Mouse (Mus musculus) forebrain, embryonic 15.5 days (tissue): ENCODE data around the gene Il10rb. TPM values are rescaled to one million over a fixed set of nuclear protein-coding genes. Genes with fewer than 3 reads are reported as not detected.
"Not testable (repeated sequence)": the region's sequence is repeated elsewhere in the genome, so short reads cannot be mapped to it uniquely, and the experiment has no call there.

Experiments
- ATAC-seq: fragments of 200-750 bp; cut with Nextera tagmentation; replicated peaks from 2 replicates; pipeline ENCODE4 v1.8.0; 2017; ENCODE audit warnings: mild to moderate bottlenecking, moderate TSS enrichment, moderate library complexity
- H3K27ac ChIP-seq: fragments of 300-500 bp; sonication (generic); replicated peaks from 2 replicates; pipeline ENCODE4 v1.5.1; 2015; ENCODE audit warnings: mild to moderate bottlenecking, inconsistent platforms
- H3K27me3 ChIP-seq: fragments of 300-500 bp; sonication (generic); 2 replicates; pipeline ENCODE4 v1.6.1; 2015; ENCODE audit warnings: inconsistent platforms
- H3K36me3 ChIP-seq: fragments of 300-500 bp; sonication (generic); 2 replicates; pipeline ENCODE4 v1.6.1; 2015; ENCODE audit warnings: mild to moderate bottlenecking, inconsistent platforms
- H3K4me1 ChIP-seq: fragments of 300-500 bp; sonication (generic); 2 replicates; pipeline ENCODE4 v1.6.1; 2015; ENCODE audit warnings: inconsistent platforms
- H3K4me2 ChIP-seq: fragments of 300-500 bp; sonication (generic); replicated peaks from 2 replicates; pipeline ENCODE4 v1.6.1; 2015; ENCODE audit warnings: mild to moderate bottlenecking, inconsistent platforms
- H3K4me3 ChIP-seq: fragments of 300-500 bp; sonication (generic); 2 replicates; pipeline ENCODE4 v1.5.1; 2015; ENCODE audit warnings: mild to moderate bottlenecking, inconsistent platforms
- H3K9ac ChIP-seq: fragments of 300-500 bp; sonication (generic); replicated peaks from 2 replicates; pipeline ENCODE4 v1.6.1; 2015; ENCODE audit warnings: mild to moderate bottlenecking, inconsistent platforms
- H3K9me3 ChIP-seq: fragments of 300-500 bp; sonication (generic); 2 replicates; pipeline ENCODE4 v1.6.1; 2016; ENCODE audit warnings: inconsistent platforms
- WGBS: fragments of 180-500 bp; shearing (Covaris S2); methylation state at CpG from one replicate; pipeline ENCODE4 v1.1.7; 2015; ENCODE audit warnings: mixed read lengths; 5-methylcytosine and 5-hydroxymethylcytosine counted together
- polyA plus RNA-seq: library from polyadenylated mRNA; unstranded; fragments of >200 nt; fragmentation: Nextera tagmentation; extraction: Ambion mirVana; gene quantifications from 2 replicates; pipeline ENCODE4 v1.2.1, GENCODE M21; 2015

Gene Il10rb
- polyA plus RNA-seq, 1 experiment from 2014 or later, result 7.7 TPM

- Histone ChIP-seq H3K36me3 (no peaks in the 10 kb centered on the region), H3K27me3 (no peaks in the 10 kb centered on the region), H3K4me2 (no peak overlapping the region), H3K9ac (no peak overlapping the region), H3K4me1 (no peaks in the 10 kb centered on the region), H3K4me3 (no peak overlapping the region), H3K9me3 (no peaks in the 10 kb centered on the region), H3K27ac (no peak overlapping the region)
- ATAC-seq, result no peak
- 84% methylated on average over 5 of the region's 5 CpGs for WGBS
Measured at GRCm38 (mm10) chr16:91427461-91427860, 21.5 kb downstream of the Il10rb start.

DNA sequence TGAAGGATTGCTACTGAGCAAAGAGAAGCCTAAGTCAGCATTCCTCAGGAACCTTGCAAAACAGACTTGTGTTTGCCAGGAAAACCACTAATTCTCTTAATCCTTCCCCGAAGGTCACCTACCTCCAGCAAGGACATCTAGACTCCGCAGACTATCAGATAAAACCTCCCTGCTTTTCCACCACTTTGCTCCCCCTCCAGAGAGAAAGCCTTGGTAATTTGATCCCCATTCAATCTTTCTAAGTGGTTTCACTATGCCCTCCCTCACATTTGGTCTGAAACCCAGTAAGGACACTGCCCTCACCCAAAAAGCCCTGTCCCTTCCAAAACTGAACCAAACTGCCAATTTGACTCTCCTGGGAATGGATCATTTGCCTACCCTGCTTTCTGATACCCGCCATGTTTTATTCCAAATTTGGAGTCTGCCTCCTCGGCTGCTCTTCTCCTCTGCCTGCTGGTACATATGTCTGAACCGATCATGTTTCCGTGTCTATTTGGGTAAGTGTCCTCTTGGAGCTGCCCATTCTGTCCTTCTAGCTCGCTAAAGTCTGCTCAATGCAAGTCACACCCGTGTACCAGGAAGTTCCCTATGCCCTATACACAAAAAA is 22.4 kb downstream of the Il10rb start:
- H3K4me2 ChIP-seq, result no peak overlapping the region

GRCm38 (mm10) chr16:91432720-91433328 is 26.9 kb downstream of the Il10rb start:
- Histone ChIP-seq H3K9ac (no peak overlapping the region), H3K4me3 (no peak overlapping the region), H3K36me3 (no peaks in the 10 kb centered on the region), H3K4me1 (no peaks in the 10 kb centered on the region), H3K9me3 (no peaks in the 10 kb centered on the region), H3K27ac (no peak overlapping the region), H3K27me3 (no peaks in the 10 kb centered on the region), H3K4me2 (no peak overlapping the region)
- ATAC-seq, result no peak
- 36% methylated on average over 5 of the region's 5 CpGs for WGBS

More for the DNA sequence above, 22.4 kb downstream of the Il10rb start:
- no peak overlapping the region for H3K27ac ChIP-seq
- ATAC-seq, result no peak
- no peaks in the 10 kb centered on the region for H3K36me3 ChIP-seq
- no peak overlapping the region for H3K4me3 ChIP-seq
- H3K27me3 ChIP-seq, result no peaks in the 10 kb centered on the region
- no peaks in the 10 kb centered on the region for H3K4me1 ChIP-seq
- H3K9ac ChIP-seq, result no peak overlapping the region
- H3K9me3 ChIP-seq, result no peaks in the 10 kb centered on the region
- 84% methylated on average over 8 of the region's 8 CpGs for WGBS

DNA sequence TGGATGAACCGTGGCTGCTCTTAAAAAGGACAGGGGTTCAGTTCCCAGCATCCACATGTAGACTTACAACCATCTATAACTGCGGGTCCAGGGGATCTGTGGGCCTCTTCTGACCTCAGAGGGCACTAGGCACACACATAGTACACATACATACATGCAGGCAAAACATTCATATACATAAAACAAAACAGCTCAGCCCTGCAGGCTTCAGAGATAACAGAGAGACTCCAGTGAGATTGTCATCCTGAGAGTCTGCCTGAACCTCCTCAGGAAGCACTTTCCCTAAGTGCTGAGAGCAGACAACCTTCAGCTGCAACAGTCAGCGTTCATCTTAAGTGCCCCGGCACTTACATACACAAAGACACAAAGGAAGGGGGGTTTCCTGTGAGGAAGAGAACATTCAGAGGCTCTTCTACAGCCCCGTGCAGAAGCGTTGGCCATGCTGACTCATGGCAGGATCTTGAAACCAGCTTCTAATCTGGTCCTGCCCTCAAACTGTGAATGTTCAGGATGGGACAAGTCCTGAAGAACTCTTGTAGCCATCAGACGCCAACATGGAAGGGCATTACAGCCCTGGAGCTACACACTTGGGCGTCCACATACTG is 27.5 kb downstream of the Il10rb start:
- H3K9ac ChIP-seq, result no peak overlapping the region
- no peak overlapping the region for H3K4me2 ChIP-seq
- H3K9me3 ChIP-seq, result no peaks in the 10 kb centered on the region
- H3K4me1 ChIP-seq, result no peaks in the 10 kb centered on the region
- no peaks in the 10 kb centered on the region for H3K27me3 ChIP-seq
- no peak overlapping the region for H3K4me3 ChIP-seq
- no peak for ATAC-seq
- no peaks in the 10 kb centered on the region for H3K36me3 ChIP-seq
- H3K27ac ChIP-seq, result no peak overlapping the region
- WGBS, result 66% methylated on average over 8 of the region's 8 CpGs

DNA sequence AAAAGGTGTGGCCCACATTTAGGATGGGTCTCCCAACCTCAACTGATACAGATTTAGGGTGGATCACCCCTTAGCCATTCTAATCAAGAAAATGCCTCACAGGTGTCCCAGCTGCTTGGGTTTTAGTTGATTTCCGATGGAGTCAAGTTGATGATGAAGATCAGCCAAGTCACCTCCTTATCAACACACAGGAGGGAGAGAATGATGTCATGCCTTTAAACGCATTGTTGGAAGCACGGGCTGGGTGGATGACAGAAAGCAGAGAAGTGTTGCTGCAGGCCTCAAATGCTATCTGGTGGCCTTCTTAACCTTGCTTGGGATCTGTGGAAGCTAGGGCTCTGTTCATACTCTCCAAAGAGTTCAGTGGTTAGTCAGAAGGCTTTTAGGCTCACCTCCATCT is 28.2 kb downstream of the Il10rb start:
- H3K27me3 ChIP-seq, result no peaks in the 10 kb centered on the region
- no peak overlapping the region for H3K4me3 ChIP-seq
- 92% methylated on average over 3 of the region's 3 CpGs for WGBS
- H3K4me1 ChIP-seq, result no peaks in the 10 kb centered on the region
- H3K36me3 ChIP-seq, result no peaks in the 10 kb centered on the region
- H3K9me3 ChIP-seq, result no peaks in the 10 kb centered on the region
- no peak overlapping the region for H3K4me2 ChIP-seq
- H3K27ac ChIP-seq, result no peak overlapping the region
- no peak overlapping the region for H3K9ac ChIP-seq
- ATAC-seq, result no peak

DNA sequence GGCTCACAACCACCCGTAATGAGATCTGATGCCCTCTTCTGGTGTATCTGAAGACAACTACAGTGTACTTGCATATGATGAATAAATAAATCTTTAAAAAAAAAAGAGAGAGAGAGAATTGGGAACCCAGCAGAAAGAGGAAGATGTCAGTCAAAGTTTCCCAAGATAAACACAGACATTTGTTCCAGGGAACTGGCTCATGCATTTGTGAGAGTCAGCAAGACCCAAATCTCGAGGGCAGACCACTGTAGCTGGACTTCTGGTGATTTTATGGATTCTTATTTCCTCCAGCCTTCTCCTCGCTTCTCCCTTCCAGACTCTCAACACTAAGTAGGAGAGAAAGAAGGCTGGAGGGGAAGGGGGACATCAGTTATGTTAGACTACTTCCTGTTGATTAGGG is 32.1 kb downstream of the Il10rb start:
- no peak for ATAC-seq
- Histone ChIP-seq H3K4me3 (no peak overlapping the region), H3K4me2 (no peak overlapping the region), H3K27me3 (no peaks in the 10 kb centered on the region), H3K9me3 (no peaks in the 10 kb centered on the region), H3K9ac (no peak overlapping the region), H3K4me1 (no peaks in the 10 kb centered on the region), H3K36me3 (no peaks in the 10 kb centered on the region), H3K27ac (no peak overlapping the region)
- 77% methylated on average over 3 of the region's 3 CpGs for WGBS

GRCm38 (mm10) chr16:91438599-91438998 is 32.6 kb downstream of the Il10rb start:
- not testable (repeated sequence) for H3K9ac ChIP-seq

GRCm38 (mm10) chr16:91441366-91441765 is 35.4 kb downstream of the Il10rb start:
- Histone ChIP-seq H3K4me2 (no peak overlapping the region), H3K9ac (no peak overlapping the region), H3K4me1 (no peaks in the 10 kb centered on the region), H3K27ac (no peak overlapping the region), H3K36me3 (no peaks in the 10 kb centered on the region), H3K9me3 (no peaks in the 10 kb centered on the region), H3K27me3 (no peaks in the 10 kb centered on the region), H3K4me3 (no peak overlapping the region)
- no peak for ATAC-seq
- 73% methylated on average over 7 of the region's 7 CpGs for WGBS

More at GRCm38 (mm10) chr16:91438599-91438998, 32.6 kb downstream of the Il10rb start:
- H3K27ac ChIP-seq, H3K36me3 ChIP-seq, H3K27me3 ChIP-seq, H3K4me3 ChIP-seq, ATAC-seq, H3K9me3 ChIP-seq, H3K4me1 ChIP-seq, H3K4me2 ChIP-seq: not testable (repeated sequence)
- WGBS, result 91% methylated on average over 1 of the region's 1 CpGs

GRCm38 (mm10) chr16:91441811-91442240 is 35.9 kb downstream of the Il10rb start:
- Histone ChIP-seq H3K27ac (no peak overlapping the region), H3K36me3 (no peaks in the 10 kb centered on the region), H3K9ac (no peak overlapping the region), H3K9me3 (no peaks in the 10 kb centered on the region), H3K4me1 (no peaks in the 10 kb centered on the region), H3K4me3 (no peak overlapping the region), H3K4me2 (no peak overlapping the region), H3K27me3 (no peaks in the 10 kb centered on the region)
- ATAC-seq, result no peak
- WGBS, result 84% methylated on average over 7 of the region's 7 CpGs

- 58% methylated on average over 4 of the region's 4 CpGs for WGBS
- H3K27ac ChIP-seq, result no peak overlapping the region
- H3K9me3 ChIP-seq, result no peaks in the 10 kb centered on the region
- H3K27me3 ChIP-seq, result no peaks in the 10 kb centered on the region
- no peak overlapping the region for H3K4me3 ChIP-seq
- H3K4me2 ChIP-seq, result no peak overlapping the region
- H3K9ac ChIP-seq, result no peak overlapping the region
- H3K36me3 ChIP-seq, result no peaks in the 10 kb centered on the region
- ATAC-seq, result no peak
- H3K4me1 ChIP-seq, result no peaks in the 10 kb centered on the region
Measured at GRCm38 (mm10) chr16:91442446-91442845, 36.5 kb downstream of the Il10rb start.

DNA sequence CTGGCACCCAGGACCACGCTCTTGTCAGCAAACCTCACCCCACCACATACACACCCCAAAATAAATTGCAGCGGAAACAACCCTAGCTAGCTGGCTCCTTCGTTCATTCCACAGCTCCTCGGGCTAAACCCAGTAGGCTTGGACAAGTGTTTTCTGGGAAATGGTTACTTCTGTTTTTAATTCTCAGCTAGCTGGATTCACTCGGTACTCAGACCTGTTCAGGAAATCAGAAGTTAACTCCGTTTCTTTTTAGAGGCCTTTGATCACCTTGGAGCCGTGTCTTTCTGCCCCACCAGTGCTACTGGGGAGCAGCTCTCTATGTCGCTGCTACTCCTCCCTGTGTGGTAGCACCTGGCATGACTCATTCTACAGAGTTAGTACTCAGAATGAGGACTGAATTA is 37.2 kb downstream of the Il10rb start:
- WGBS, result 83% methylated on average over 8 of the region's 8 CpGs
- Histone ChIP-seq H3K4me1 (no peaks in the 10 kb centered on the region), H3K36me3 (no peaks in the 10 kb centered on the region), H3K9me3 (no peaks in the 10 kb centered on the region), H3K9ac (no peak overlapping the region), H3K27ac (no peak overlapping the region), H3K4me3 (no peak overlapping the region), H3K4me2 (no peak overlapping the region), H3K27me3 (no peaks in the 10 kb centered on the region)
- no peak for ATAC-seq

DNA sequence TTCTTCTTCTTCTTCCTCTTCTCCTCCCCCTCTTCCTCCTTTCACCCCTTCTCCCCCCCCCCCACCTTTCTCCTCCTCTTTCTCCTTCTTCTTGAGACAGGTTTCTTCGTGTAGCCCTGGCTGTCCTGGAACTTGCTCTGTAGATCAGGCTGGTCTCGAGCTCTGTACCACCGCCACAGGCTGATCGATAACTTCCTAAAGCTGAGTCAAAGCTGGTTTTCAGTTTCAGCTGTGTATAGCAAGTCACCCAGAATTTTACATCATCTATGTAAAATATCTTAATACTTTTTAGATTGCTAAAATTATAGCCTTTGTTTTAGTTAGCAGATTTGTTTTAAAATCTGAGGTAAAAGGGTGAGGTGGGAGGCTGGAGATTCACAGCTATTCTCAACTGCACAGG is 38.9 kb downstream of the Il10rb start:
- Histone ChIP-seq H3K27me3 (no peaks in the 10 kb centered on the region), H3K4me2 (no peak overlapping the region), H3K9ac (no peak overlapping the region), H3K4me3 (no peak overlapping the region), H3K36me3 (no peaks in the 10 kb centered on the region), H3K27ac (no peak overlapping the region), H3K9me3 (no peaks in the 10 kb centered on the region), H3K4me1 (no peaks in the 10 kb centered on the region)
- WGBS, result 88% methylated on average over 4 of the region's 4 CpGs
- no peak for ATAC-seq
